Mouse (Mus musculus) liver, embryonic 15.5 days (tissue): Measurements from ENCODE around the gene Trpm3. TPM values are rescaled to one million over a fixed set of nuclear protein-coding genes. Genes with fewer than 3 reads are reported as not detected.

Experiments
- ATAC-seq: fragments of 200-750 bp; cut with Nextera tagmentation; 2 replicates; pipeline ENCODE4 v1.8.0; 2017; ENCODE audit warnings: moderate number of reproducible peaks, mild to moderate bottlenecking, moderate library complexity; ENCODE audit not compliant: insufficient read depth
- H3K27ac ChIP-seq: fragments of 300-500 bp; sonication (generic); replicated peaks from 2 replicates; pipeline ENCODE4 v1.5.1; 2015; ENCODE audit warnings: mild to moderate bottlenecking, inconsistent platforms
- H3K27me3 ChIP-seq: fragments of 300-500 bp; sonication (generic); 2 replicates; pipeline ENCODE4 v1.6.1; 2015; ENCODE audit warnings: mild to moderate bottlenecking, inconsistent platforms
- H3K36me3 ChIP-seq: fragments of 300-500 bp; sonication (generic); replicated peaks from 2 replicates; pipeline ENCODE4 v1.6.1; 2015; ENCODE audit warnings: moderate library complexity, mild to moderate bottlenecking, inconsistent platforms
- H3K4me1 ChIP-seq: fragments of 300-500 bp; sonication (generic); replicated peaks from 2 replicates; pipeline ENCODE4 v1.6.1; 2015; ENCODE audit warnings: inconsistent platforms
- H3K4me2 ChIP-seq: fragments of 300-500 bp; sonication (generic); 2 replicates; pipeline ENCODE4 v1.6.1; 2015; ENCODE audit warnings: moderate library complexity, mild to moderate bottlenecking, inconsistent platforms
- H3K4me3 ChIP-seq: fragments of 300-500 bp; sonication (generic); replicated peaks from 2 replicates; pipeline ENCODE4 v1.5.1; 2015; ENCODE audit warnings: mild to moderate bottlenecking, inconsistent platforms
- H3K9ac ChIP-seq: fragments of 300-500 bp; sonication (generic); 2 replicates; pipeline ENCODE4 v1.6.1; 2015; ENCODE audit warnings: moderate library complexity, mild to moderate bottlenecking, inconsistent platforms
- H3K9me3 ChIP-seq: fragments of 300-500 bp; sonication (generic); replicated peaks from 2 replicates; pipeline ENCODE4 v1.6.1; 2016; ENCODE audit warnings: inconsistent platforms
- WGBS: fragments of 180-500 bp; shearing (Covaris S2); methylation state at CpG from one replicate; pipeline ENCODE4 v1.1.7; 2015; ENCODE audit warnings: mixed read lengths; ENCODE audit not compliant: insufficient replicate concordance; 5-methylcytosine and 5-hydroxymethylcytosine counted together
- polyA plus RNA-seq: library from polyadenylated mRNA; unstranded; fragments of >200 nt; fragmentation: Nextera tagmentation; extraction: Ambion mirVana; gene quantifications from 2 replicates; pipeline ENCODE4 v1.2.1, GENCODE M21; 2015

The Trpm3 gene
- polyA plus RNA-seq, 1 experiment from 2014 or later = 0.03 TPM

- 49% methylated on average over 5 of the region's 5 CpGs for WGBS
- Histone ChIP-seq H3K9ac (no peak overlapping the region), H3K36me3 (no peaks in the 10 kb centered on the region), H3K27me3 (no peaks in the 10 kb centered on the region), H3K9me3 (no peaks in the 10 kb centered on the region), H3K4me2 (no peak overlapping the region), H3K4me1 (no peaks in the 10 kb centered on the region), H3K27ac (no peak overlapping the region), H3K4me3 (no peak overlapping the region)
- ATAC-seq = no peak
Measured at GRCm38 (mm10) chr19:22700871-22701651, 562.2 kb downstream of the Trpm3 start.

- no peak for ATAC-seq
- Histone ChIP-seq H3K27me3 (no peaks in the 10 kb centered on the region), H3K4me3 (no peak overlapping the region), H3K9me3 (no peaks in the 10 kb centered on the region), H3K4me1 (no peaks in the 10 kb centered on the region), H3K27ac (no peak overlapping the region), H3K36me3 (no peaks in the 10 kb centered on the region), H3K9ac (no peak overlapping the region), H3K4me2 (no peak overlapping the region)
- WGBS = 64% methylated on average over 6 of the region's 6 CpGs
Measured at GRCm38 (mm10) chr19:22703876-22704275, 565.0 kb downstream of the Trpm3 start.

- Histone ChIP-seq H3K4me2 (no peak overlapping the region), H3K4me1 (no peaks in the 10 kb centered on the region), H3K36me3 (no peaks in the 10 kb centered on the region), H3K9me3 (no peaks in the 10 kb centered on the region), H3K4me3 (no peak overlapping the region), H3K27ac (no peak overlapping the region), H3K27me3 (no peaks in the 10 kb centered on the region), H3K9ac (no peak overlapping the region)
- no peak for ATAC-seq
Measured at GRCm38 (mm10) chr19:22705414-22705813, 566.6 kb downstream of the Trpm3 start.

- no peak overlapping the region for H3K27ac ChIP-seq
- H3K9me3 ChIP-seq = no peaks in the 10 kb centered on the region
- H3K27me3 ChIP-seq = no peaks in the 10 kb centered on the region
- no peaks in the 10 kb centered on the region for H3K36me3 ChIP-seq
- H3K4me3 ChIP-seq = no peak overlapping the region
- H3K9ac ChIP-seq = no peak overlapping the region
- ATAC-seq = no peak
- WGBS = 50% methylated on average over 2 of the region's 2 CpGs
- no peak overlapping the region for H3K4me2 ChIP-seq
- H3K4me1 ChIP-seq = no peaks in the 10 kb centered on the region
Measured at GRCm38 (mm10) chr19:22719027-22719426, 580.2 kb downstream of the Trpm3 start.

- Histone ChIP-seq H3K4me2 (no peak overlapping the region), H3K4me1 (no peaks in the 10 kb centered on the region), H3K9ac (no peak overlapping the region), H3K27ac (no peak overlapping the region), H3K27me3 (no peaks in the 10 kb centered on the region), H3K9me3 (no peaks in the 10 kb centered on the region), H3K4me3 (no peak overlapping the region), H3K36me3 (no peaks in the 10 kb centered on the region)
- no peak for ATAC-seq
- 68% methylated on average over 2 of the region's 2 CpGs for WGBS
Measured at GRCm38 (mm10) chr19:22729846-22730245, 591.0 kb downstream of the Trpm3 start.

GRCm38 (mm10) chr19:22730971-22731370 is 592.1 kb downstream of the Trpm3 start:
- Histone ChIP-seq H3K4me3 (no peak overlapping the region), H3K4me2 (no peak overlapping the region), H3K9ac (no peak overlapping the region), H3K9me3 (no peaks in the 10 kb centered on the region), H3K27me3 (no peaks in the 10 kb centered on the region), H3K27ac (no peak overlapping the region), H3K4me1 (no peaks in the 10 kb centered on the region), H3K36me3 (no peaks in the 10 kb centered on the region)
- ATAC-seq = no peak

GRCm38 (mm10) chr19:22736870-22737269 is 598.0 kb downstream of the Trpm3 start:
- 40% methylated on average over 2 of the region's 2 CpGs for WGBS
- H3K27me3 ChIP-seq = no peaks in the 10 kb centered on the region
- H3K9ac ChIP-seq = no peak overlapping the region
- H3K9me3 ChIP-seq = no peaks in the 10 kb centered on the region
- ATAC-seq = no peak
- no peak overlapping the region for H3K27ac ChIP-seq
- no peak overlapping the region for H3K4me3 ChIP-seq
- H3K36me3 ChIP-seq = no peaks in the 10 kb centered on the region
- no peaks in the 10 kb centered on the region for H3K4me1 ChIP-seq
- no peak overlapping the region for H3K4me2 ChIP-seq

GRCm38 (mm10) chr19:22739240-22739639 is 600.4 kb downstream of the Trpm3 start:
- no peak overlapping the region for H3K4me2 ChIP-seq
- no peak for ATAC-seq
- no peaks in the 10 kb centered on the region for H3K9me3 ChIP-seq
- H3K36me3 ChIP-seq = no peaks in the 10 kb centered on the region
- no peak overlapping the region for H3K4me3 ChIP-seq
- 48% methylated on average over 3 of the region's 3 CpGs for WGBS
- H3K27me3 ChIP-seq = no peaks in the 10 kb centered on the region
- H3K27ac ChIP-seq = no peak overlapping the region
- no peaks in the 10 kb centered on the region for H3K4me1 ChIP-seq
- no peak overlapping the region for H3K9ac ChIP-seq

GRCm38 (mm10) chr19:22753311-22753809 is 614.5 kb downstream of the Trpm3 start:
- H3K4me3 ChIP-seq = no peak overlapping the region
- H3K36me3 ChIP-seq = no peaks in the 10 kb centered on the region
- 50% methylated on average over 13 of the region's 13 CpGs for WGBS

GRCm38 (mm10) chr19:22754071-22754470 is 615.2 kb downstream of the Trpm3 start:
- Histone ChIP-seq H3K9ac (no peak overlapping the region), H3K9me3 (no peaks in the 10 kb centered on the region), H3K36me3 (no peaks in the 10 kb centered on the region), H3K4me1 (no peaks in the 10 kb centered on the region), H3K4me3 (no peak overlapping the region), H3K27me3 (no peaks in the 10 kb centered on the region), H3K4me2 (no peak overlapping the region), H3K27ac (no peak overlapping the region)
- 73% methylated on average over 10 of the region's 10 CpGs for WGBS
- no peak for ATAC-seq

More at GRCm38 (mm10) chr19:22753311-22753809, 614.5 kb downstream of the Trpm3 start:
- no peak for ATAC-seq
- Histone ChIP-seq H3K27ac (no peak overlapping the region), H3K27me3 (no peaks in the 10 kb centered on the region), H3K4me2 (no peak overlapping the region), H3K4me1 (no peaks in the 10 kb centered on the region), H3K9me3 (no peaks in the 10 kb centered on the region), H3K9ac (no peak overlapping the region)

GRCm38 (mm10) chr19:22754498-22754897 is 615.7 kb downstream of the Trpm3 start:
- no peak overlapping the region for H3K4me3 ChIP-seq
- no peaks in the 10 kb centered on the region for H3K36me3 ChIP-seq
- no peaks in the 10 kb centered on the region for H3K27me3 ChIP-seq
- no peaks in the 10 kb centered on the region for H3K9me3 ChIP-seq
- H3K27ac ChIP-seq = no peak overlapping the region
- no peak overlapping the region for H3K4me2 ChIP-seq
- H3K9ac ChIP-seq = no peak overlapping the region
- WGBS = 57% methylated on average over 8 of the region's 8 CpGs
- ATAC-seq = no peak
- H3K4me1 ChIP-seq = no peaks in the 10 kb centered on the region

GRCm38 (mm10) chr19:22758496-22758895 is 619.6 kb downstream of the Trpm3 start:
- Histone ChIP-seq H3K27me3 (no peaks in the 10 kb centered on the region), H3K4me1 (no peaks in the 10 kb centered on the region), H3K9ac (no peak overlapping the region), H3K4me3 (no peak overlapping the region), H3K27ac (no peak overlapping the region), H3K36me3 (no peaks in the 10 kb centered on the region), H3K9me3 (no peaks in the 10 kb centered on the region), H3K4me2 (no peak overlapping the region)
- WGBS = 51% methylated on average over 2 of the region's 2 CpGs
- ATAC-seq = no peak
